Mouse (Mus musculus) ovary, postnatal 14 days (tissue): ENCODE results near the gene Arpc2.
"Not testable (repeated sequence)": the region's sequence is repeated elsewhere in the genome, so short reads cannot be mapped to it uniquely, and the experiment has no call there.

Experiments
- DNase-seq: peaks from one replicate; pipeline ENCODE4 v3.0.0; 2022; ENCODE audit warnings: low spot score

Gene Arpc2

DNA sequence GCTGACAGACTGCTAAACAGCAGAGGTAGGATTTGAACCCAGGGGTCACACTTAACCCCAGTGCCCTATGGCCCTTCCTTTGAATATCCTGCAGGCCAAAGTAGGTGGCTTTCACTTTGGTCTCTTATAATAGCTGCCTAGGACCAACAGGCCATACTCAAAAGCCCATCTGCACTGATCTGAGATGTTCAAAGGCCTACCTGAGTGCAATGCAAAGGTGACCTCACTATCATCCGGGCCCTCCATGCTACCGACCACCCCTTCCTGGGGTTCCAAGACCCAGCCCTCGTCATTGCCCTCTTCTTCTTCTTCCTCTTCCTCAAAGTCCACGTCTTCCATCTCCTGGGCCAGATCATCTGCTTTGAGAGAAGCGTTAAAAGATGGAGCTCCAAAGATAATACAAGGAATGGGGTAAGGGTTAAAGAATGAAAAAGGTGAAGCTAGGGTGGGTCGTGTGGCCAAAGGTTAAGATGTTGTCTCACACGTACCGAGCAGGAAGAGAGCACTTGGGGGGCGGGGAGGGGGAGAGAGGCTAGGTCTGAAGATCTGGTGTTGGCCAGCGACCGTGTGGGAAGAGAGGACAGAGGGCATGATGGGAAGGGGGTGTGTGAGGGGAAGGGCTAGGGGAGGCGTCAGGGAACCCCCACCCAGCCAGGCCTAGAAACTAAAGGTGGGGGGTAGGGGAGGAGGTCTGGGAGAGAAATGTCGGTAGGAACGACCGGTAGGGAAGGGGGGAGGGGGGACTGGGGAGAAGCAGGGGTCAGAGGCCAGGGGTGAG is 48.0 kb downstream of the Arpc2 start:
- no peak for DNase-seq

DNA sequence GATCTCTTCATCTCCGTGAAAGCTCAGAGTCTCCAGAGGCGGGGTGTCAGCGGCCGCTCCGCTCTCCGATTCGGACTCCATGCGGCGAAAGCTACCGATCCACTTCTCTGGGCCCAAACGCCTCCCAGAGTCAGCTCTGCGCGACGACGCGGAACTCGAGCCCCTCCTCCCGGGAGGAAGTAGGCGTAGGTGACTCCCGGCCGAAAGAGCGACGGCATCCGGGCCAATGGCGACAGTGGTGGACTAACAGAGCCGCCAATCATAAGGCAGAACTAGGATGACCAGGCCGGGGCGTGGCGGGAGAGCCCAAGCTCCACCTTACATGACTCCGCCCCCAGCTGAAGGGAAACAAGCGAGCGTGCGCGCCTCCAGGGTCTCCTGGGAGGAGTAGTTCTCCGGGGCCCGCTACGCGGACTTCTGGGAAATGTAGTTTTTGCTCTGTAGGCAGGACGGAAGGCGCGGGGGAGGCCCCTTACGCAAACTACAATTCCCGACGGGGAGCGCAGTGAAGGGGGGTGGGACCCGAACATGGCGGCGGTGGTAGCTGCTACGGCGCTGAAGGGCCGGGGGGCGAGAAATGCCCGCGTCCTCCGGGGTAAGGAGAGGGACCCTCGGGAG is 48.8 kb downstream of the Arpc2 start, which contains the start of the genes Aamp and Pnkd:
Gene Aamp (minus strand): TSS at position 196 of the 618 bp plus-strand sequence.
Gene Pnkd (plus strand): TSS at position 388 of the 618 bp plus-strand sequence.
- DNase-seq = peak; percentile 97

DNA sequence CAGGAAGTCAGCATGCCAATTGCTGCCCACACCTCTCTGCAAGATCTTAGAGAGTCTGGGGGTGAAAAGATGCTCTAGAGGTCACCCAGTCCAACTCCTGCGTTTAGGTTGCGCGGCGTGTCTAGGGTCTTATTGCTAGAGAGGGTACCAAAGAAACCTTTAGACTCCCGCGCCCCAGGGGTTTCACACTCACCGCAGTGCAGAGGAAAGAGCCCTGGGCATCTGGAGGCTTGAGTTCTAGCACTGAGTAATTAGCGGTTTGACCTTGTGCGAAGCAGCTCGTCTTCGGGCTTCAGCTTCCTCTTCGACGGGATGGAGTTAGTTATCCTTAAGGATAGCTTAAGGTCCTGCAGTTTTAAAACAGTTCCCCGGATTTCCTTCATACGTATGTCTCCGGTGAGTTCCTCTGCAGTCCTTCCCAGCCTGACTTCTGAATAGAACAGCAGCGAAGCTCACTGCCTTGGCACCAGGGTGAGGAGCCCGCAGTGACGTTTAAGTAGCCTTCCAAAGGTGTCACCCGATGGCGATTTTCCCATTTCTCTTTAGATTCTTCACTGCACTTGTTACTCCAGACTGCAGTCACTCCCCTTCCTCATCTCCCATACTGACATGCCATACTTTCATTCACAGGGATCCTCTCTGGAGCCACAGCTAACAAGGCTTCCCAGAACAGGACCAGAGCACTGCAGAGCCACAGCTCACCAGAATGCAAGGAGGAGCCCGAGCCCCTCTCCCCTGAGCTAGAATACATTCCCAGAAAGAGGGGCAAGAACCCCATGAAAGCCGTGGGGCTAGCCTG is 49.5 kb downstream of the Arpc2 start:
- DNase-seq = no peak

- not testable (repeated sequence) for DNase-seq
These were observed 51.2 kb downstream of the Arpc2 start for GRCm38 (mm10) chr1:74286869-74287607.

DNA sequence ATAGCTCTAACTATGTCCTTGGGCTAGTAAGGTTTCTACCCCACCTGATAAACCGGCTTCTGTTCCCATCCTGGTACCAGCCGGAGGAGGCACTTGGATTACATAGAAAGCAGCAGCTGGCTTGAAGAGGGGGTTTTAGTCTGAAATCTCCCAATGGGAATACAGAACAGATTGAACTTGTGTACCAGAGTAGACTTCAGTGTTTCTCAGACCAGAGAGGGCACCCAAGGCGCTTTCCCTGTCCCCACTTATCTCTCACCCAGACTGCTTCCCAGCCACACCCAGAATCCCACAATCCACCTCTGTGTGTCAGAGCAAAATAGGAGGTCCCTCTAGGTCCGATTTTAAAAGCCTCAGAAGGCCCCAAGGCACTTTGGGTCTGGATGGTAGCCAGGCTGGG is 52.4 kb downstream of the Arpc2 start:
- no peak for DNase-seq

GRCm38 (mm10) chr1:74289248-74289647 is 53.4 kb downstream of the Arpc2 start:
- no peak for DNase-seq

DNA sequence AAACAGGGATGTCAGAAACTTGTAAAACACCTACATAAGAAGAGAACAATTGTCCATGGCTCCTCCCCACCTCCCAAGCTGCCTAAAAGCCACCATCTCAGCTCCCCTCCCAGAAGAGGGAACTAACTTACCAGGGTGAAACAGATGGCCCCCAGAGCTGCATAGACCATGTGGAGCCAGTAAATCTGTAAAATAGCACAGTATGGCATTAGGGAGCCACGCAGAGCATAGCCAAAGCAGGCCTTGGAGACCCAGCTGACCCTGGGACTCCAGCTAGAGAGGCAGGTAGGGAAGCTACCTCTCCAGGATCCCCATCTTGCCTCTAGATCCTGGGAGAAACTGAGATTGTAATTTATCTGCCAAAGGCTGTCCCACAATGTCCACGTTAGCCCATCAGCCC is 53.9 kb downstream of the Arpc2 start:
- DNase-seq = no peak

DNA sequence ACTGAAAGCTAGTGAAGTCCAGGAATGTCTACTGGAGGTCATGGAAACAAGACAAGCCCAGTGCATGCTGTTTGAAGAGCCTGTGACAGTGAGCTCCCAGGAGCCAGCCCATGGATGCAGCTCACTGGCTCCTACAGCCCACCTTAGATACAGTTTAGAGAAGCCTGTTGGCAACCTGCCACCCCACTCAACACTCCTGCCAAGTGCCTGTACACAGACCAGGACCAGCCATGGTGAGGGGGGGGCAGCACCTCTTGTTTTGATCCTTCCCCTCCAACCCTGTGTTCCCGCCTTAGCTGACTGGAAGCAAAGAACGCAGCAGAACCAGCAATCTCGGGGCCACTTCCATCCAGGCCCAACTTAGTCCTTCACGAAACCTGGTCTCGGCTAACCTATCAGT is 54.3 kb downstream of the Arpc2 start:
- DNase-seq = no peak

GRCm38 (mm10) chr1:74292331-74293020 is 56.6 kb downstream of the Arpc2 start:
- DNase-seq = no peak

DNA sequence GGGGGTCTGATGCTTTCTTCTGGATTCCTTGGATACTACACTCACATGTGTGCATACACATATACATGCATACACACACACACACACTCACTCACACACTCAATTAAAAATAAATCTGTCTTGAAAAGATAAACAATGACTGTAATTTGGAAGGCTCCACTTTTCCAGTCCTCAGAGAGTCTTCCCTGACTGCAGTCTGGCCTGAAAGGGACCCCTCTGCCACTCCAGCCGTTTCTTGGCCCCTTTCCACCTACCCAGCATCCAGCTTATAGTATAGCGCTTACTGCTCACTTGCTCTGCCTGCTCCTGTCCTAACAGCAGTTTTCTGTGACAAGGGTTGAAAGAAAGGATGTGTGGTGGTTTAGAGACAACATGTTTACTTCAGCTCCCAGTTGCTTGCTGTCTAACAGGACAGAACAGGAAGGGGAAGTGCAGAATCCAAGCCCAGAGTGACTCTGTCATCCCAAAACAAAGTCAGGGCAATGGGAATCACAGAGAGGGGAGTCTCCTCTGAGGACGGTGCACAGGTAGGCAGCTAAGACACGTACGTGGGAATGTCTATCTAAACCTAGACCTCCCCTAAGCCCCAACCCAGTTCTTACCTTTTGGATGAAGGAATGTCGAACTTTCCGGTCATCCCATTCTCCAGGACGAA is 57.5 kb downstream of the Arpc2 start:
- DNase-seq = no peak

DNA sequence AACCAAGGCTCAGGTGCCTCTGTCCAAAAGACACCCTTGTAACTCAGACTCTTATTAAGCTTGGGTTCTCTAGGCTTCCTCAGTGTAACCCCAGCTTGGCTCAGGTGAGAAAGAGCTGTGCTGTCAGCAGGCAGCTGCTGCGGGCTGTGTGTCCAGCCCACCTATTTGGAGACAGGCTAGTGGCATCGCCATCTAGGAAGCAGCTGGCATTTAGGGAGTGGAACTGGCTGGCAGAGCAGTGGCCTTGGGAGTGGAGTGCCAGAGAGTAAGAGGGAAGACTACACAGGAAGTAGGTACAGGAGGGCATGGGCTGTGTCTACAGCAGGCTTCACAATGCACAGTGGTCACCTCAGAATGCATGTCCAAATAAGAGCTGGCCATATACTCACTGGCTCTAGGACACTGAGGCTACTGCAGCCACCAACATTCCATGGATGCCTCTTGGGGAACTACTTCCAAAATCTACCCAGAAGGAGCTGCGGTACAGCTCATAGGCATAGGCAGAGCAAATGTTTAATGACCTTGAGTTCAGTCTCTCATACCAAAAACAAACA is 58.3 kb downstream of the Arpc2 start:
- no peak for DNase-seq

DNA sequence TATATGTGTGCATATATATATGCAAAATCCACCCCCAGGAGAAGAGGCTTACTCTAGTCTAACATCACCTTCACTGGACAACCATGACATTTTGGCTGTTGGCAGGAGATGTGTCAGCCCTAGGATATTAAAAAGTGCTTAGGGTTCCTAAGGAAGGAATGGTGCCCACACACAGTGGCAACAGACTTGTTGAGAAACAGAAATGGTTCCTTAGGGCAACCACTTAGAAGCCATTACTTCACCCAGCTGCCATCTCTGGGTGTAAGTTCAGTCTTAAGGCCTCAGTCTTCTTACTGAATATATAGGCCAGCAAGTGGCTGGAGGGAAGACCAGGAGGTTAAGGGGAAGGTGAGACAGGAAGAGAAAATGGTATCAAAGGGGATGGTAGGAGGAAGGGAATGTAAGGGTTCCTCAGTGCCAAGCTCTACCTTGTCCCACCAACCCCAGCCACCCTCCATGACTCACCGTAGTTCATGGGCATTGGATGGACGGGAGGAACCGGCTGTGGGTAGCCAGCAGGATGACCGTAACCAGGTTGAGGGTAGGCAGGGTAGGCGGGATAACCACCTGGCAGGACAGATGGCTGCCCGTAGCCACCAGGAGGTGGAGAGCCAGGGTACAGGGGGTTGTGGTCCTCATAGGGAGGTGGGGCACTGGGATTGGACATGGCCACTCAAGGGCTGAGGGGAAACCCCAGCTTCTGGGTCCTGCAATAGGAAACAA is 59.0 kb downstream of the Arpc2 start:
- no peak for DNase-seq

DNA sequence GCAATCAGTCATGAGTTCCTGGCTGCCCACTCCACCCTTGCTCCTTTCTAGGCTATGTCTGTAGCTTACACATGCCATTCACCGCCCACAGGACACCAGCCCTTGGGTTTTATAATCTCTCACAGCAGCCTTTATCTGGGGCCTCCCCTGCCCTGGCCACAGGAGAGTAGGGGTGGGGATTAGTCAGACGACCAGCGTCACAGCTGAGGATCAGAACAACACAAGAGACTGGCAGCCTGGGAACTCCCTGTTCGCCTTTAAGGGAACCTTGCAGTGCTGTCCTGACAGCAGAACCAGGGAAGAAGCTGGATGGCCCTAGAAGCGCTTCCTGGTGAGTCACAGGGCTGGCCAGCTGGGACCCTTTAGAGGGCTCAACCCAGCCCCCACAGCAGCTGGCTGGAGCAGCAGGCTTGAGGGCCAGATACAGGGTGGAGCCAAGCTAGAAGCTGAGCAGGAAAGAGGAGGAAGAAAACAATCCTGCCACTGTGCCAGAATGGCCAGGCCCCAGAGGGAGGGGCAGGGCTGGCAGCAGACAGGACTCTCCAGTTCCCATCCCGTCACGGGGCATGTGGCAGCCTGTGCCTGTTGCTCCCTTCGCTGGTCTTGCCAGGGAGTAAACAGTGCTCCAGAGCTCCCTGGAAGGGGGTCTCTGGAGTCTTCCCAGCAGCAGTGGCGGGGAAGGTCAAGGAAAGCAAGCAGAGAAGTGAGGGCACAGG is 59.7 kb downstream of the Arpc2 start:
- DNase-seq = peak; percentile 85

GRCm38 (mm10) chr1:74296477-74296876 is 60.6 kb downstream of the Arpc2 start:
- no peak for DNase-seq

- no peak for DNase-seq
These were observed 61.4 kb downstream of the Arpc2 start for GRCm38 (mm10) chr1:74297269-74297668.

- DNase-seq = no peak
These were observed 62.4 kb downstream of the Arpc2 start for GRCm38 (mm10) chr1:74298157-74298750.

GRCm38 (mm10) chr1:74298996-74299395 is 63.1 kb downstream of the Arpc2 start:
- DNase-seq = no peak

GRCm38 (mm10) chr1:74300347-74301110 is 64.6 kb downstream of the Arpc2 start:
- DNase-seq = no peak
